In the genomic region with DNA sequence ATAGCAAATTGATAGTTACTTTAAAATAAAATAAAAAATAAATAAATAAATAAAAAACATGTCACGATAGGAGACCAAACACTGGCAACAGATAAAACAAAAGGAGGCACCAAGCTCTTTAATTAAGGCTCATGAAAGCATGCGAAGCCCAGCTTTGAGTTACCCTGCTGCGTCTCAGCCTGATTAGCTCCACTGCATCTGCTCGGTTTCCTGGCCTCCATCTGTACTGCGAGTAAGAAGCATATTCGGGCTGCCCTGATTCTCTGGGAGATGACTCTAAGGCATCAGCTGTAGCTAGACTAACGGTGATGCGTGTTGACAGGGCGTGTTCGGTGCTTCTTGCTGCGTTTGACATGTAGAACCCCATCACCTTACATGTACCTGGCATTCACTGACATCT, we compare ENCODE assay signal across 11 mouse cellular contexts.
DNase-seq lines count a peak whose midpoint lies in the region; ATAC-seq lines count a peak whose summit lies in the region.
"Had no signal": no experiment of that assay in that cellular context is flagged by ENCODE, and none has a peak within 500 bp of the region (broad histone marks: within the 10 kb centered on the region; RNA-seq: fewer than 3 reads in every experiment).

No protein-coding gene starts in this region.

- peaks cover 19% of the 10 kb centered on the region for H3K4me1 ChIP-seq in neural tube, embryonic 13.5 days (replicated peaks)
- H3K4me1 ChIP-seq in hindbrain, embryonic 16.5 days (ENCODE audit: control insufficient read depth, insufficient read depth, low read depth, low read length) = peaks cover 7% of the 10 kb centered on the region; the same call in 1 of the 2 replicates
- peaks cover 23% of the 10 kb centered on the region for H3K4me1 ChIP-seq in midbrain, embryonic 12.5 days
- H3K4me1 ChIP-seq in kidney, embryonic 14.5 days (ENCODE audit: control insufficient read depth, insufficient read depth, low read length) = no peaks in the 10 kb centered on the region

- H3K4me3 ChIP-seq in neural tube, embryonic 13.5 days = no peak overlapping the region
- no peak overlapping the region for H3K4me3 ChIP-seq in hindbrain, embryonic 16.5 days (ENCODE audit: low read length)
- no peak overlapping the region for H3K4me3 ChIP-seq in midbrain, embryonic 12.5 days
- H3K4me3 ChIP-seq in kidney, embryonic 14.5 days (ENCODE audit: low read length) = no peak overlapping the region
- H3K4me3 ChIP-seq: lung, embryonic 15.5 days had no signal

- 59% methylated on average over 11 of the region's 11 CpGs for WGBS in neural tube, embryonic 13.5 days
- 46% methylated on average over 11 of the region's 11 CpGs for WGBS in hindbrain, embryonic 16.5 days
- WGBS in midbrain, embryonic 12.5 days = 31% methylated on average over 11 of the region's 11 CpGs
- WGBS in kidney, embryonic 14.5 days = 85% methylated on average over 11 of the region's 11 CpGs

- intact Hi-C loops in gastrocnemius, postnatal 14 days (cut with DNase I; ENCODE audit: low total_unique reads) = no loop called here

- no peaks in the 10 kb centered on the region for H3K27me3 ChIP-seq in neural tube, embryonic 13.5 days
- no peaks in the 10 kb centered on the region for H3K27me3 ChIP-seq in hindbrain, embryonic 16.5 days (replicated peaks; ENCODE audit: control insufficient read depth, insufficient read depth, low read length)
- H3K27me3 ChIP-seq in midbrain, embryonic 12.5 days = no peaks in the 10 kb centered on the region
- no peaks in the 10 kb centered on the region for H3K27me3 ChIP-seq in kidney, embryonic 14.5 days (ENCODE audit: control insufficient read depth, insufficient read depth, low read length)
- H3K27me3 ChIP-seq: CH12.LX; lung, embryonic 15.5 days had no signal

- no peaks in the 10 kb centered on the region for H3K36me3 ChIP-seq in neural tube, embryonic 13.5 days
- no peaks in the 10 kb centered on the region for H3K36me3 ChIP-seq in hindbrain, embryonic 16.5 days (ENCODE audit: control insufficient read depth, insufficient read depth, low read length)
- no peaks in the 10 kb centered on the region for H3K36me3 ChIP-seq in midbrain, embryonic 12.5 days
- H3K36me3 ChIP-seq in kidney, embryonic 14.5 days (ENCODE audit: control insufficient read depth, insufficient read depth, low read length) = no peaks in the 10 kb centered on the region
- H3K36me3 ChIP-seq: lung, embryonic 15.5 days had no signal

- ATAC-seq in neural tube, embryonic 13.5 days (ENCODE audit: low read depth) = no peak
- ATAC-seq in hindbrain, embryonic 16.5 days = peak; percentile 82
- ATAC-seq in midbrain, embryonic 12.5 days (ENCODE audit: low FRiP score, low read depth) = peak; percentile 64
- ATAC-seq in kidney, embryonic 14.5 days (ENCODE audit: low FRiP score, low TSS enrichment) = no peak
- no peak for ATAC-seq in megakaryocyte progenitor cell, adult 5-6 weeks (replicated peaks; ENCODE audit: poor library complexity)
- ATAC-seq: intestine, postnatal 0 days had no signal

- no peaks in the 10 kb centered on the region for H3K9me3 ChIP-seq in neural tube, embryonic 13.5 days
- H3K9me3 ChIP-seq in hindbrain, embryonic 16.5 days (ENCODE audit: control insufficient read depth, low read length) = no peaks in the 10 kb centered on the region
- H3K9me3 ChIP-seq in midbrain, embryonic 12.5 days = no peaks in the 10 kb centered on the region
- H3K9me3 ChIP-seq in kidney, embryonic 14.5 days (ENCODE audit: control insufficient read depth, low read length) = no peaks in the 10 kb centered on the region
- H3K9me3 ChIP-seq: lung, embryonic 15.5 days had no signal

- H3K4me2 ChIP-seq in neural tube, embryonic 13.5 days = no peak overlapping the region
- H3K4me2 ChIP-seq in hindbrain, embryonic 16.5 days (ENCODE audit: low read length) = no peak overlapping the region
- no peak overlapping the region for H3K4me2 ChIP-seq in midbrain, embryonic 12.5 days (replicated peaks)
- H3K4me2 ChIP-seq in kidney, embryonic 14.5 days (replicated peaks; ENCODE audit: low read depth, low read length) = no peak overlapping the region
- H3K4me2 ChIP-seq: lung, embryonic 15.5 days had no signal

- 0 out of 2 replicates have a peak overlapping the region, but pooled peaks have one; percentile 1 for H3K27ac ChIP-seq in neural tube, embryonic 13.5 days (replicated peaks)
- H3K27ac ChIP-seq in hindbrain, embryonic 16.5 days (ENCODE audit: low read depth, low read length) = peak overlapping the region; percentile 72
- H3K27ac ChIP-seq in midbrain, embryonic 12.5 days (replicated peaks) = peak overlapping the region; percentile 83
- H3K27ac ChIP-seq in kidney, embryonic 14.5 days (ENCODE audit: low read depth, low read length) = no peak overlapping the region
- H3K27ac ChIP-seq: lung, embryonic 15.5 days had no signal

- H3K9ac ChIP-seq in neural tube, embryonic 13.5 days = no peak overlapping the region
- no peak overlapping the region for H3K9ac ChIP-seq in hindbrain, embryonic 16.5 days (ENCODE audit: low read depth, low read length)
- no peak overlapping the region for H3K9ac ChIP-seq in midbrain, embryonic 12.5 days (replicated peaks)
- H3K9ac ChIP-seq in kidney, embryonic 14.5 days (ENCODE audit: low read depth, low read length) = no peak overlapping the region
- H3K9ac ChIP-seq: lung, embryonic 15.5 days had no signal

- DNase-seq in neural tube, embryonic 10.5 days (ENCODE audit: extremely low spot score, low spot score) = no peak
- no peak for DNase-seq in gastrocnemius, postnatal 14 days
- no peak for DNase-seq in T-cell, adult 2 months (ENCODE audit: low spot score)

Comparison
In these comparisons a context has a peak if more than half of its experiments do, and no peak if none do; other contexts are left out.
1. ATAC-seq: peak in hindbrain, embryonic 16.5 days (single experiment) and midbrain, embryonic 12.5 days (single experiment); none in neural tube, embryonic 13.5 days (single experiment), kidney, embryonic 14.5 days (single experiment) and megakaryocyte progenitor cell, adult 5-6 weeks (single experiment).